Mouse (Mus musculus) heart, adult 2 months (tissue): Measurements from ENCODE around the gene Ift43.

Experiments used
- CTCF ChIP-seq: fragments of 200-600 bp; IDR thresholded peaks from 2 replicates; pipeline ENCODE4 v1.8.1; 2022; ENCODE audit warnings: antibody characterized with exemption, mild to moderate bottlenecking, moderate library complexity
- EP300 ChIP-seq: fragments of 200-500 bp; IDR thresholded peaks from 2 replicates; pipeline ENCODE4 v1.6.1; 2011; ENCODE audit warnings: low read depth, low read length, control low read depth; ENCODE audit not compliant: insufficient read depth

DNA sequence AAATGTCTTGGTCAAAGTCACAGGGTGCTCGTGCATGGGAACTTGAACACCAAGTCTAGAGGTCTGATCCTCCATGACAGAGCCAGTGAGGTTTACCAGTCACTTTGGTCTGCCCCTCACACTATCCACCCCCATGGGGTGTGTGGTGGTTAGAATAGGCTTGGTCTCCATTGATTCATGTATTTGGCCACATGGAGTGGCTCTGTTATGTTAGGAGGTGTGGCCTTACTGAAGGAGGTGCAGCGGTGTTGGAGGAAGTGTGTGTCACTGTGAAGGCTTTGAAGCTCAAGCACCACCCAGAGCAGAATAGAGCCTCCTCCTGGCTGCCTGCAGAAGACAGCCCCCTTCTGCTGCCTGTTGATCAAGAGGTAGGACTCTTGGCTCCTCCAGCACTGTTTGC, 99.5 kb downstream of the Ift43 start:
- TF ChIP-seq CTCF (no peak), EP300 (no peak)
